Mouse (Mus musculus): ENCODE results near the gene Clcnka.

- no peak for TF ChIP-seq CTCF (IDR thresholded peaks at IDR 0.05; ENCODE audit: control insufficient read depth, insufficient read depth, insufficient read length)
- TF ChIP-seq MYOD1 (IDR thresholded peaks at IDR 0.05; ENCODE audit: control insufficient read depth, insufficient read length, low read depth): no peak
These were observed 63.2 kb downstream of the Clcnka start for GRCm38 (mm10) chr4:141335263-141335796.

Data from C2C12 (cell line).